ENCODE assay signal across 24 mouse cellular contexts in genomic region chr1:188008476-188008875, GRCm38 (mm10).
A peak's percentile ranks its signal among the peaks of the same experiment; 100 is the strongest.
DNase-seq lines count a peak whose midpoint lies in the region; ATAC-seq and TF ChIP-seq lines count a peak whose summit lies in the region.
"Had no signal": no experiment of that assay in that cellular context is flagged by ENCODE, and none has a peak within 500 bp of the region (broad histone marks: within the 10 kb centered on the region; RNA-seq: fewer than 3 reads in every experiment).

No protein-coding gene starts in this region.

- intact Hi-C loops in heart, postnatal 14 days (cut with DNase I): no loop called here

- H3K9me3 ChIP-seq in heart, embryonic 13.5 days: no peaks in the 10 kb centered on the region
- H3K9me3 ChIP-seq in heart, postnatal 0 days (replicated peaks; ENCODE audit: control insufficient read depth, low read length): no peaks in the 10 kb centered on the region
- H3K9me3 ChIP-seq in neural tube, embryonic 14.5 days (ENCODE audit: control insufficient read depth, low read length): no peaks in the 10 kb centered on the region
- H3K9me3 ChIP-seq: embryonic facial prominence, embryonic 13.5 days; forebrain, embryonic 12.5 days; hindbrain, embryonic 10.5 days had no signal

- TF ChIP-seq CTCF in heart, postnatal 0 days (IDR thresholded peaks at IDR 0.05; ENCODE audit: low read depth): no peak

- TF ChIP-seq EP300 in heart, postnatal 0 days (IDR thresholded peaks at IDR 0.05; ENCODE audit: low read depth): no peak

- peak; percentile 72 for DNase-seq in heart, adult 11 months
- DNase-seq in heart, postnatal 14 days: no peak
- DNase-seq in heart, adult 9 months (ENCODE audit: low spot score in 2 of 2): no peak
- DNase-seq in heart, postnatal 0 days (ENCODE audit: low spot score): no peak
- DNase-seq in heart, postnatal 4 days: no peak
- DNase-seq in neural tube, embryonic 10.5 days (ENCODE audit: extremely low spot score, low spot score): no peak
- DNase-seq: adrenal gland, postnatal 10 days; B cell, adult 2 months; cerebellum, adult 18-20 months; cerebellum, adult 9-11 months; cerebellum, postnatal 36 days; gastrocnemius, postnatal 10 days; kidney, adult 8-10 months had no signal

- peak overlapping the region; percentile 40; the same call in 1 of the 2 replicates for H3K4me3 ChIP-seq in heart, embryonic 13.5 days
- no peak overlapping the region for H3K4me3 ChIP-seq in heart, postnatal 0 days (ENCODE audit: low read depth, low read length)
- H3K4me3 ChIP-seq in neural tube, embryonic 14.5 days (ENCODE audit: low read depth, low read length): no peak overlapping the region
- H3K4me3 ChIP-seq: embryonic facial prominence, embryonic 13.5 days; forebrain, embryonic 12.5 days; hindbrain, embryonic 10.5 days had no signal

- no peaks in the 10 kb centered on the region for H3K36me3 ChIP-seq in heart, embryonic 13.5 days
- no peaks in the 10 kb centered on the region for H3K36me3 ChIP-seq in heart, postnatal 0 days (replicated peaks; ENCODE audit: control insufficient read depth, insufficient read depth, low read length)
- no peaks in the 10 kb centered on the region for H3K36me3 ChIP-seq in neural tube, embryonic 14.5 days (ENCODE audit: control insufficient read depth, insufficient read depth, low read length)
- H3K36me3 ChIP-seq: embryonic facial prominence, embryonic 13.5 days; forebrain, embryonic 12.5 days; G1E; hindbrain, embryonic 10.5 days had no signal

- H3K27ac ChIP-seq in heart, embryonic 13.5 days (replicated peaks): peak overlapping the region; percentile 15; the same call in 1 of the 2 replicates
- no peak overlapping the region for H3K27ac ChIP-seq in heart, postnatal 0 days (ENCODE audit: low read depth)
- H3K27ac ChIP-seq in neural tube, embryonic 14.5 days (ENCODE audit: low read depth, low read length): no peak overlapping the region
- H3K27ac ChIP-seq: embryonic facial prominence, embryonic 13.5 days; forebrain, embryonic 12.5 days; hindbrain, embryonic 10.5 days had no signal

- peaks cover 67% of the 10 kb centered on the region for H3K4me1 ChIP-seq in heart, embryonic 13.5 days
- peaks cover 14% of the 10 kb centered on the region; the same call in 1 of the 2 replicates for H3K4me1 ChIP-seq in heart, postnatal 0 days (ENCODE audit: control insufficient read depth, insufficient read depth)
- H3K4me1 ChIP-seq in neural tube, embryonic 14.5 days (ENCODE audit: control insufficient read depth, insufficient read depth, low read length): no peaks in the 10 kb centered on the region
- H3K4me1 ChIP-seq: embryonic facial prominence, embryonic 13.5 days; hindbrain, embryonic 10.5 days had no signal

- H3K4me2 ChIP-seq in heart, embryonic 13.5 days: peak overlapping the region; percentile 69
- H3K4me2 ChIP-seq in heart, postnatal 0 days (ENCODE audit: low read depth, low read length): peak overlapping the region; percentile 58; the same call in 1 of the 2 replicates
- H3K4me2 ChIP-seq in neural tube, embryonic 14.5 days (ENCODE audit: low read depth, low read length): 0 out of 2 replicates have a peak overlapping the region, but pooled peaks have one; percentile 1
- H3K4me2 ChIP-seq: embryonic facial prominence, embryonic 13.5 days; forebrain, embryonic 12.5 days had no signal

- H3K9ac ChIP-seq in heart, embryonic 13.5 days: peak overlapping the region; percentile 15; the same call in 1 of the 2 replicates
- H3K9ac ChIP-seq in heart, postnatal 0 days (replicated peaks; ENCODE audit: low read depth, low read length): no peak overlapping the region
- no peak overlapping the region for H3K9ac ChIP-seq in neural tube, embryonic 14.5 days (replicated peaks; ENCODE audit: low read depth, low read length)
- H3K9ac ChIP-seq: embryonic facial prominence, embryonic 13.5 days; forebrain, embryonic 12.5 days had no signal

- WGBS in heart, embryonic 13.5 days: 44% methylated on average over 13 of the region's 13 CpGs
- WGBS in heart, postnatal 0 days: 62% methylated on average over 13 of the region's 13 CpGs
- 69% methylated on average over 13 of the region's 13 CpGs for WGBS in neural tube, embryonic 14.5 days

- H3K27me3 ChIP-seq in heart, embryonic 13.5 days (replicated peaks): no peaks in the 10 kb centered on the region
- no peaks in the 10 kb centered on the region for H3K27me3 ChIP-seq in heart, postnatal 0 days (ENCODE audit: control insufficient read depth, insufficient read depth, low read length)
- no peaks in the 10 kb centered on the region for H3K27me3 ChIP-seq in neural tube, embryonic 14.5 days (ENCODE audit: control insufficient read depth, insufficient read depth, low read length)
- H3K27me3 ChIP-seq: forebrain, embryonic 12.5 days had no signal

- no peak for ATAC-seq in heart, embryonic 13.5 days (ENCODE audit: extremely low read depth, insufficient number of reproducible peaks, low FRiP score, low TSS enrichment)
- ATAC-seq in heart, postnatal 0 days (ENCODE audit: insufficient read depth, low read depth): no peak
- no peak for ATAC-seq in neural tube, embryonic 14.5 days (ENCODE audit: low read depth)
- ATAC-seq: CD4-positive, CD25-positive, alpha-beta regulatory T cell, adult 4 months; forebrain, embryonic 16.5 days; hindbrain, embryonic 16.5 days; inflammation-experienced regulatory T-cells, adult 6 months; intestine, postnatal 0 days had no signal

Comparison
In these comparisons a context has a peak if more than half of its experiments do, and no peak if none do; other contexts are left out.
1. H3K4me2 ChIP-seq: peak in every context shown above with its lines; median percentile 69 in heart, embryonic 13.5 days; 58 in heart, postnatal 0 days; 1 in neural tube, embryonic 14.5 days.